Mouse (Mus musculus): ENCODE results near the gene Nudt7.

DNA sequence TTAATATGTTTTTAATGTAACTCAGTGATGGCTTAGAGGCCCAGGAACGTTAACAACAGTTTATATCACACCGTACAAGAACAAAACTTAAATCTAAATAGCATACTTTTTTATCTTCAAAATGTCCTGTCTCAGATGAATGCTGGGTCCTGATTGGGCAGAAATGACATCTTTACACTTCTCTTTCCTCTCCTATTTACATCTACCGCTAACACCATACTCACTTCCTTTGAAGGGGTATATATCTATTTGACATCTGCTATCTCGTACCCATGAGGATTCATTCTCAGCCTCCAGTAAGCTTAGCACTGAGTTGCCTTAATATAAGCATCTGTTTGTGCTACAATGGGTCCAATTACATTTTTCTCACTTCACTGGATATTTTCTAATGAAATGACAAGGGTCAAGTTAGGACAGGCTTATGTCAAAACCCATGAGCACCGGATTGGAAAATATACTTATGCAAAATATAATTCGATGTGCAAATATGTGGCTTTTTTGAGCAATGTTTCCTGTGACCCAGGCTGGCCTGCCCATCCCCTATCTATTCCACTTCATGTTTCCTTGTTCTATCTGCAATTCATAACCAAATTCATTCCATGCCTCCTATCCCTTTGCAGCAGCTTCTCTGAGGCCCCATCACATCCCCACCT lies 31.2 kb downstream of the Nudt7 start:
- no peak for TF ChIP-seq CTCF (IDR thresholded peaks at IDR 0.05)
- TF ChIP-seq EP300 (IDR thresholded peaks at IDR 0.05; ENCODE audit: insufficient read depth, low read depth, low read length) = no peak

Measured in heart, adult 2 months (tissue).